Mouse (Mus musculus) lung, postnatal 0 days (tissue): Measurements from ENCODE around the gene Mapkapk2. TPM values are rescaled to one million over a fixed set of nuclear protein-coding genes. Genes with fewer than 3 reads are reported as not detected.

Experiments used
- ATAC-seq: fragments of 200-750 bp; cut with Nextera tagmentation; 2 replicates; pipeline ENCODE4 v1.8.0; 2017; ENCODE audit warnings: moderate library complexity
- DNase-seq: peaks from one replicate; pipeline ENCODE4 v3.0.0-alpha.2; 2016; ENCODE audit warnings: low spot score
- H3K27ac ChIP-seq: fragments of 300-500 bp; sonication (generic); 2 replicates; pipeline ENCODE4 v1.5.1; 2014; ENCODE audit warnings: antibody characterized with exemption, mild to moderate bottlenecking, low read length, mixed read lengths
- H3K27me3 ChIP-seq: fragments of 300-500 bp; sonication (generic); replicated peaks from 2 replicates; pipeline ENCODE4 v1.6.1; 2014; ENCODE audit warnings: low read length, mixed read lengths; ENCODE audit not compliant: insufficient read depth
- H3K36me3 ChIP-seq: fragments of 300-500 bp; sonication (generic); 2 replicates; pipeline ENCODE4 v1.6.1; 2014; ENCODE audit warnings: low read length, mixed read lengths; ENCODE audit not compliant: insufficient read depth
- H3K4me1 ChIP-seq: fragments of 300-500 bp; sonication (generic); 2 replicates; pipeline ENCODE4 v1.6.1; 2014; ENCODE audit warnings: antibody characterized with exemption, low read depth, low read length, mixed read lengths; ENCODE audit not compliant: insufficient read depth
- H3K4me2 ChIP-seq: fragments of 300-500 bp; sonication (generic); replicated peaks from 2 replicates; pipeline ENCODE4 v1.6.1; 2014; ENCODE audit warnings: low read depth, mild to moderate bottlenecking, low read length, moderate library complexity, mixed read lengths
- H3K4me3 ChIP-seq: fragments of 300-500 bp; sonication (generic); 2 replicates; pipeline ENCODE4 v1.5.1; 2014; ENCODE audit warnings: low read depth, low read length
- H3K9ac ChIP-seq: fragments of 300-500 bp; sonication (generic); replicated peaks from 2 replicates; pipeline ENCODE4 v1.6.1; 2014; ENCODE audit warnings: low read depth, mild to moderate bottlenecking
- H3K9me3 ChIP-seq: fragments of 300-500 bp; sonication (generic); 2 replicates; pipeline ENCODE4 v1.6.1; 2016; ENCODE audit warnings: low read length, mixed read lengths
- CTCF ChIP-seq: IDR thresholded peaks from 2 replicates; pipeline ENCODE4 v1.5.1; 2016; ENCODE audit warnings: antibody characterized with exemption, mild to moderate bottlenecking
- EP300 ChIP-seq: IDR thresholded peaks from 2 replicates; pipeline ENCODE4 v1.6.1; 2016; ENCODE audit warnings: antibody characterized with exemption, mild to moderate bottlenecking, control low read depth
- WGBS: fragments of 180-500 bp; shearing (Covaris S2); extraction: QIAGEN DNeasy Blood & Tissue Kit; methylation state at CpG from one replicate; pipeline ENCODE4 v1.1.7; 2014; 5-methylcytosine and 5-hydroxymethylcytosine counted together
- polyA plus RNA-seq: library from polyadenylated mRNA; unstranded; fragments of >200 nt; fragmentation: Nextera tagmentation; extraction: Ambion mirVana; gene quantifications from 2 replicates; pipeline ENCODE4 v1.2.1, GENCODE M21; 2015

Gene Mapkapk2
- polyA plus RNA-seq, 1 experiment from 2014 or later: 65.0 TPM

DNA sequence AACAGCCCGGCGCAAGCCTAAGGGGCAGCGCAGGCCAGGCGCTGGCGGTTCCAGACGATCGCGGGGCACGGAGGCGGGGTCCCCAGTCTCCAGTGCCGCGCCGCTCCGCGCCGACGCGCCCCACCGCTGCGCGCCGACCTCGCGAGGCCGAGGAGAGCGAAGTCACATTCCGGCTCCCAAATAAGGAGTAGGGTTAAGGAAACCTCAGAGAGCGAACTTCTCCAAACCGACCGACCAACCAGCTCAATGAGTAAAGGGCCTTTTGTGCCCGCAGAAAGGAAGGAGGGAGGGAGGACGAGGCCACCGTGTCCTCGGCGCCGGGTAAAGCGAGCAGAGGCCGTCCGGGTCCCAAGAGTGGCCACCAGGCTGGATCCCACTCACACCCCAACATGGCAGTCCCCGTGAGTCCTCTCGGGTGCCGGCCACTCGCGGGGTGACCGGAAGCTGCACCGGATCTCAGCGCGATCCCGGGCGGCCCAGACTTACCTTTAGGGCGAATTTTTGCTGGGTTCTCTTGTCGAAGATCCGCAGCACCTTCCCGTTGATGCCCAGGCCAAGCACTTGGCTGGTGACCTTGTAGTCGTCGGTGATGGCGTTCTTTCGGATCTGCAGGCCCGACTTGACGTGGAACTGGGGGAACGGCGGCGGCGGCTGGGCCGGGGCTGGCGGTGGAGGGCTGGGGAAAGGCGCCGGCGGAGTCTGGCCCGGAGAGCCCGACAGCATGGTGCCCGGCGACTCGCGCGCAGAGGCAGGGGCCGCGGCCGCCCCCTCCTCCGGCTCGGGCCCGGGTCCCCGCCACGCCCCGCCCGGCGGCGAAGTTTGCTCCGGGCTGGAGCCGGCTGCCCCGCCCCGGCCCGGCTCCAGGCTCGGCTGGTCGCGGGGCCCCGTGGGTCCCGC is 575 bp downstream of the Mapkapk2 start:
- TF ChIP-seq CTCF: no peak
- no peak for TF ChIP-seq EP300
- WGBS: under 1% methylated on average over 67 of the region's 98 CpGs
- Histone ChIP-seq H3K27me3 (no peaks in the 10 kb centered on the region), H3K9ac (peak overlapping the region; percentile 96), H3K4me3 (peak overlapping the region; percentile 98), H3K4me1 (peaks cover 26% of the 10 kb centered on the region; the same call in 1 of the 2 replicates), H3K27ac (peak overlapping the region; percentile 98), H3K9me3 (no peaks in the 10 kb centered on the region), H3K4me2 (peak overlapping the region; percentile 87), H3K36me3 (no peaks in the 10 kb centered on the region)
- DNase-seq (peak; percentile 94), ATAC-seq (peak; percentile 76)

- Histone ChIP-seq H3K9me3 (no peaks in the 10 kb centered on the region), H3K9ac (peak overlapping the region; percentile 96), H3K4me3 (peak overlapping the region; percentile 98), H3K4me1 (peaks cover 31% of the 10 kb centered on the region; the same call in 1 of the 2 replicates), H3K27me3 (no peaks in the 10 kb centered on the region), H3K36me3 (no peaks in the 10 kb centered on the region), H3K27ac (peak overlapping the region; percentile 98), H3K4me2 (peak overlapping the region; percentile 87)
- no peak for TF ChIP-seq EP300
- TF ChIP-seq CTCF: no peak
- ATAC-seq: no peak; the same call in 1 of the 2 replicates
- 5% methylated on average over 9 of the region's 9 CpGs for WGBS
- DNase-seq: peak; percentile 66
These were observed 1.4 kb downstream of the Mapkapk2 start for GRCm38 (mm10) chr1:131096132-131096695.

DNA sequence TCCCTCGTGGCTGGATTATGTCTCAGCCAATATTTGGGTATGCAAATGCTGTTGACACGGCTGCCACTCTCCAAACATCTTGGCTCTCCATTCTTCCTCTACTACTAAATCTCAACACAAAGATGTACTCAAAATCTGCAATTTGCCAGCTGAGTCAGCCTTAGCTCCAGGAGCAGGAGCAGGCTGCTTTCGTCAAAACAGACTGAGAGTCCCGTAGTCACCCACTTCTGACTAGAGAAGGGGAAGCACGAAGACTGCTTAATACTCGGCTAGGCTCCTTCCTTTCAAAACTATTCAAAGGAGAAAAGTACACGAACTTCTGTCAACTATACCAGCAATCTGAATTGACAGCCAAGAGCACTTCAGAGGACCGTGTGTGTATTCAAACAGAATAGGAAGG is 2.1 kb downstream of the Mapkapk2 start:
- H3K9me3 ChIP-seq: no peaks in the 10 kb centered on the region

DNA sequence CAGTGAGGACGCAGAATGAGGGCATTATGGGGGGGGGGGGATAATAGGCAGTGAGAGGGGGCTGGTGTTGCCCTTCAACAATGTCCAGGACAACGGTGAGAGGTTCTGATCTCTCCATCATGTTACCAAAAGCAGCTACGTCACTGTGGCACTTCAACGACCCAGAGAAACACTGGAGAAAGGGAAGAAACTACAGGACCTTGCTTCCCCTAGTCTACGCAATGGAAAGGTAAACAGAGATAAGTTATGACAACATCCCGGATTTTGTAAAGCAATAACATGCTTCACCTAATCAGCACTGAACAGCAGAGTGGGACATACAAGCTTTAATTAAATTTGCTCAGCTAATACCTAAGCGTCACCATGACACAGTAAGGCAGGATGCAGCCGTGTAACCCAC is 3.7 kb downstream of the Mapkapk2 start:
- no peaks in the 10 kb centered on the region for H3K27me3 ChIP-seq
- H3K4me2 ChIP-seq: no peak overlapping the region
- 44% methylated on average over 8 of the region's 8 CpGs for WGBS
- H3K9ac ChIP-seq: no peak overlapping the region
- H3K27ac ChIP-seq: no peak overlapping the region
- DNase-seq: peak; percentile 50
- peaks cover 53% of the 10 kb centered on the region; the same call in 1 of the 2 replicates for H3K4me1 ChIP-seq
- H3K9me3 ChIP-seq: no peaks in the 10 kb centered on the region
- H3K4me3 ChIP-seq: no peak overlapping the region
- ATAC-seq: no peak
- TF ChIP-seq CTCF: no peak
- TF ChIP-seq EP300: peak; percentile 48; the same call in 1 of the 2 replicates
- no peaks in the 10 kb centered on the region for H3K36me3 ChIP-seq

More for the DNA sequence above, 2.1 kb downstream of the Mapkapk2 start:
- Histone ChIP-seq H3K4me2 (peak overlapping the region; percentile 87), H3K27ac (peak overlapping the region; percentile 98), H3K4me1 (peaks cover 36% of the 10 kb centered on the region; the same call in 1 of the 2 replicates), H3K4me3 (peak overlapping the region; percentile 98), H3K36me3 (no peaks in the 10 kb centered on the region), H3K27me3 (no peaks in the 10 kb centered on the region), H3K9ac (peak overlapping the region; percentile 96)
- 13% methylated on average over 8 of the region's 8 CpGs for WGBS
- TF ChIP-seq EP300 (peak; percentile 75; the same call in 1 of the 2 replicates), CTCF (no peak)
- ATAC-seq: peak; percentile 30
- peak; percentile 91 for DNase-seq

GRCm38 (mm10) chr1:131092846-131093245 is 4.8 kb downstream of the Mapkapk2 start:
- no peaks in the 10 kb centered on the region for H3K36me3 ChIP-seq
- H3K9me3 ChIP-seq: no peaks in the 10 kb centered on the region
- no peaks in the 10 kb centered on the region for H3K27me3 ChIP-seq
- no peak for TF ChIP-seq EP300
- no peak for TF ChIP-seq CTCF
- no peak overlapping the region for H3K4me2 ChIP-seq
- no peak overlapping the region for H3K4me3 ChIP-seq
- H3K4me1 ChIP-seq: peaks cover 56% of the 10 kb centered on the region; the same call in 1 of the 2 replicates
- DNase-seq (no peak), ATAC-seq (no peak)
- H3K9ac ChIP-seq: no peak overlapping the region
- 98% methylated on average over 3 of the region's 3 CpGs for WGBS
- no peak overlapping the region for H3K27ac ChIP-seq

GRCm38 (mm10) chr1:131092173-131092572 is 5.5 kb downstream of the Mapkapk2 start:
- no peaks in the 10 kb centered on the region for H3K27me3 ChIP-seq
- H3K36me3 ChIP-seq: no peaks in the 10 kb centered on the region
- no peak overlapping the region for H3K4me2 ChIP-seq
- DNase-seq (no peak), ATAC-seq (no peak)
- peaks cover 60% of the 10 kb centered on the region; the same call in 1 of the 2 replicates for H3K4me1 ChIP-seq
- H3K9ac ChIP-seq: no peak overlapping the region
- 79% methylated on average over 3 of the region's 3 CpGs for WGBS
- no peak for TF ChIP-seq CTCF
- no peak for TF ChIP-seq EP300
- H3K4me3 ChIP-seq: no peak overlapping the region
- no peak overlapping the region for H3K27ac ChIP-seq
- no peaks in the 10 kb centered on the region for H3K9me3 ChIP-seq
